Mouse (Mus musculus): ENCODE measurements at regions not wholly inside any gene's neighbourhood (a gene's known extent, or its start where the extent isn't known, plus 50 kb on each side); places are given as distances from the start of the nearest gene placed in this dataset.
"Not testable (repeated sequence)": the region's sequence is repeated elsewhere in the genome, so short reads cannot be mapped to it uniquely, and the experiment has no call there.

GRCm38 (mm10) chr4:153160115-153160514, 322.5 kb downstream of the Ajap1 start:
- DNase-seq (ENCODE audit: low read depth, low spot score), result no peak

- no peak for DNase-seq (ENCODE audit: low read depth, low spot score)
These were observed 325.0 kb downstream of the Ajap1 start for GRCm38 (mm10) chr4:153157572-153157971.

DNA sequence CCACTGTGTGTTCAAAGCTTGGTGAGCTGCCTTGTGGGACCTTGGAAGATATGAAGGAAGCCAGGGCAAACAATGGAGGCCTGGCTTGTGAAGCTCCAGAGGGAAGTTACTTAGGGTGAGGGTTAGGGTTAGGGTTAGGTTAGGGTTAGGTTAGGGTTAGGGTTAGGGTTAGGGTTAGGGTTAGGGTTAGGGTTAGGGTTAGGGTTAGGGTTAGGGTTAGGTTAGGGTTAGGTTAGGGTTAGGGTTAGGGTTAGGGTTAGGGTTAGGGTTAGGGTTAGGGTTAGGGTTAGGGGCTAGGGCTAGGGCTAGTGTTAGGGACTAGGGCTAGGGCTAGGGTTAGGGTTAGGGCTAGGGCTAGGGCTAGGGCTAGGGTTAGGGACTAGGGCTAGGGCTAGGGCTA, 329.7 kb downstream of the Ajap1 start:
- DNase-seq (ENCODE audit: low read depth, low spot score), result not testable (repeated sequence)

GRCm38 (mm10) chr4:153133147-153133546, 349.5 kb downstream of the Ajap1 start:
- DNase-seq (ENCODE audit: low read depth, low spot score), result peak; percentile 2

DNA sequence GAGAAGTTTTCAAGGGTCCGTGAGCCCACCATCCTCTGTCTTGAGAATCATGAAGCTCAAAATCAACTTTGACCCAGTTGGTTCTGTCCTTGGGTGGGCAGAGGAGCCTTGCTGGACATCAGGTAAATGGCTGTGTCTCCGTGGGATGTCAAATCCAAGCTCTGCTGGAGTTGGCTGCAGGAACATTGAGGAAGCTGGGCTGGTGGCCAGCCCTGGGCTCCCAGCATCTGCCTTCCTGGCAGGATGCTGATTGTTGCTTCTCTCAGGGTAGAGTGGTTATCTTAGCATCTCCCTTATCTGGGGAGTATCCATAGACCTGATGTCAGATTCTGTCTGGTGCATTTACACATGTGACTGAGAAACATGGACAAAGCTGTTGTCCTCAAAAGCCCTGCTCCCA, 353.3 kb downstream of the Ajap1 start:
- no peak for DNase-seq (ENCODE audit: low read depth, low spot score)

DNA sequence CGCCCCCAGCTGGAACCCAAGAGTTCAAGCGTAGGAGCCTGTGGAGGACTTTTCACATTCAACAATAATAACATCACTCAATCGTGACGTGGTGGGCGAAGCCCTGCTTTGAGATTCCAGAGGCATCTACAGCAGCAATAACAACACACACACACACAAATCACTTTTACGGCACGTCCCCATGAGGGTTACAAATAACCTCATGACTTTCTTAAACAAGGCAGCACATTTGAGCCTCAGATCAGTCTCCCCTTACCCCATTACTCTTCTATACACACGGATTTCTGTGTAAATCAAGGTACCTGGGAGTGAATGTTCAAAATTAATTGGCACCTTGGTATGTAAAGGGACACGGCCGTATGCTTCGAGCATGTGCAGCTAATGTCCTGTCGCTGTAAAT, 354.4 kb downstream of the Ajap1 start:
- no peak for DNase-seq (ENCODE audit: low read depth, low spot score)

- no peak for DNase-seq (ENCODE audit: low read depth, low spot score)
These were observed 362.1 kb downstream of the Ajap1 start for GRCm38 (mm10) chr4:153120480-153120879.

- no peak for DNase-seq (ENCODE audit: low read depth, low spot score)
These were observed 362.9 kb downstream of the Ajap1 start for GRCm38 (mm10) chr4:153119647-153120102.

GRCm38 (mm10) chr4:153118824-153119646, 363.6 kb downstream of the Ajap1 start:
- no peak for DNase-seq (ENCODE audit: low read depth, low spot score)

- no peak for DNase-seq (ENCODE audit: low read depth, low spot score)
These were observed 367.6 kb downstream of the Ajap1 start for GRCm38 (mm10) chr4:153114998-153115397.

- no peak for DNase-seq (ENCODE audit: low read depth, low spot score)
These were observed 369.0 kb downstream of the Ajap1 start for GRCm38 (mm10) chr4:153113577-153113976.

GRCm38 (mm10) chr4:153110291-153110746, 372.3 kb downstream of the Ajap1 start:
- DNase-seq (ENCODE audit: low read depth, low spot score), result no peak

- no peak for DNase-seq (ENCODE audit: low read depth, low spot score)
These were observed 384.0 kb downstream of the Ajap1 start for GRCm38 (mm10) chr4:153098591-153098990.

GRCm38 (mm10) chr4:153097601-153098000, 385.0 kb downstream of the Ajap1 start:
- DNase-seq (ENCODE audit: low read depth, low spot score), result no peak

DNA sequence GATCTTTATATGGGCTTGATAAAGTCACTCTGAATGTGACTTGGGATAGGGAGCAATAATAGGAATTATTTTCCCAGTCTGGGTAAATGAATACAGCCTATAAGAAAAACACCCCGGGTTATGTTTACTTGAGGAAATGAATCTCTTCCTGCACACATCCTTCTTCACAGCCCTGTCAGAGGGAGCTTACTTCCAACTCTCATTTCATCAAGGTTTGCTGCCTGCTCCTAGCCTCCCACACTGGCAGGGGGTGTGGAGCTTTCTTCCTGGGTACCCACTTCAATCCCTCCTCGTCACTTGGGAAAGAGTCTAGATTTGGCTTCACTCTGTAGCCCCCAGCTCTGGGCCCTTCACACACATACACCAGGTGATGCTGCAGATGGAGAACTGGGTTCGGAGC, 389.5 kb downstream of the Ajap1 start:
- DNase-seq (ENCODE audit: low read depth, low spot score), result no peak

DNA sequence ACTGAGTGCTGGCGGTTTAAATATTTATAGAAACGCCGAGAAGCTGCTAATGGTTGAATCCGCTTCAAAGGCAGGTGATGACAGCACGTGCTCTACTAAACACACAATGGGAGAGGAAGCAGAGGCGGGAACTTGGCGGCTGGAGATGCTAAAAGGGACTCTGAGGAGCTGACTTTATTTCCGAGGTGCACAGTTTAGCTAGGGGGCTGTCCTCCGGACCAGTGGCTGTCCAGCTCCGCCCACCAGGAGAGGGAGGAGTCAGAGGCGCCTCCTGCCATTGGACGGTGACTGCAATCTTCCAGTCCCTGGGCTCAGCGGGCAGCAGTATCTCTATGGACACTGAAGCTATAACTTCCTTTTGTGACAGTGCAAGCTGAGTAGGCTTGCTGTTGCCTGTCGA, 400.4 kb downstream of the Ajap1 start:
- no peak for DNase-seq (ENCODE audit: low read depth, low spot score)

GRCm38 (mm10) chr4:153074590-153074989, 408.0 kb downstream of the Ajap1 start:
- DNase-seq (ENCODE audit: low read depth, low spot score), result no peak

GRCm38 (mm10) chr4:153070190-153070745, 412.3 kb downstream of the Ajap1 start:
- DNase-seq (ENCODE audit: low read depth, low spot score), result peak; percentile 9

- no peak for DNase-seq (ENCODE audit: low read depth, low spot score)
These were observed 414.1 kb downstream of the Ajap1 start for GRCm38 (mm10) chr4:153068484-153069033.

GRCm38 (mm10) chr4:153064021-153064605, 418.5 kb downstream of the Ajap1 start:
- DNase-seq (ENCODE audit: low read depth, low spot score), result no peak

GRCm38 (mm10) chr4:153063402-153063801, 419.2 kb downstream of the Ajap1 start:
- no peak for DNase-seq (ENCODE audit: low read depth, low spot score)

GRCm38 (mm10) chr4:153058152-153058551, 424.5 kb downstream of the Ajap1 start:
- DNase-seq (ENCODE audit: low read depth, low spot score), result no peak

Measured in retina, adult 2 months (tissue).